Mouse (Mus musculus) urinary bladder, postnatal 36 days (tissue): ENCODE data around the gene Pebp1.
"Not testable (repeated sequence)": the region's sequence is repeated elsewhere in the genome, so short reads cannot be mapped to it uniquely, and the experiment has no call there.

ENCODE experiments used
- DNase-seq, 2 experiments: peaks; one replicate each; pipeline ENCODE4 v3.0.0; 2022; ENCODE audit warnings: low spot score in 2 of 2, mixed read lengths in 1 of 2

Pebp1 gene

GRCm38 (mm10) chr5:117286831-117287822, at the start of gene Pebp1:
Gene Pebp1, minus strand, starts transcription at chr5:117287625.
- DNase-seq = peak; percentile 93 to 97

- DNase-seq = peak; percentile 69 to 74
Measured at GRCm38 (mm10) chr5:117330457-117330856, 43.0 kb upstream of the Pebp1 start.

- DNase-seq = no peak
Measured at GRCm38 (mm10) chr5:117326408-117326807, 39.0 kb upstream of the Pebp1 start.

- no peak for DNase-seq
Measured at GRCm38 (mm10) chr5:117323751-117324150, 36.3 kb upstream of the Pebp1 start.

- DNase-seq = peak; percentile 74 to 75
Measured at GRCm38 (mm10) chr5:117318741-117319629, 31.6 kb upstream of the Pebp1 start, which contains the start of gene Vsig10. Gene Vsig10, plus strand, starts transcription at chr5:117319083.

GRCm38 (mm10) chr5:117314587-117315428, 27.4 kb upstream of the Pebp1 start:
- peak in 1 of 2 experiments; percentile 48 for DNase-seq

- DNase-seq = no peak
Measured at GRCm38 (mm10) chr5:117313909-117314308, 26.5 kb upstream of the Pebp1 start.

- peak; percentile 56 to 75 for DNase-seq
Measured at GRCm38 (mm10) chr5:117313420-117313819, 26.0 kb upstream of the Pebp1 start.

GRCm38 (mm10) chr5:117307699-117308098, 20.3 kb upstream of the Pebp1 start:
- peak; percentile 58 to 74 for DNase-seq

GRCm38 (mm10) chr5:117306826-117307225, 19.4 kb upstream of the Pebp1 start:
- DNase-seq = no peak

GRCm38 (mm10) chr5:117305754-117306153, 18.3 kb upstream of the Pebp1 start:
- DNase-seq = no peak

GRCm38 (mm10) chr5:117304947-117305346, 17.5 kb upstream of the Pebp1 start:
- peak; percentile 66 to 78 for DNase-seq

GRCm38 (mm10) chr5:117303691-117304579, 16.5 kb upstream of the Pebp1 start:
- no peak for DNase-seq

- DNase-seq = no peak
Measured at GRCm38 (mm10) chr5:117302899-117303298, 15.5 kb upstream of the Pebp1 start.

GRCm38 (mm10) chr5:117295011-117295410, 7.6 kb upstream of the Pebp1 start:
- DNase-seq = no peak

- DNase-seq = not testable (repeated sequence)
Measured at GRCm38 (mm10) chr5:117293776-117294175, 6.4 kb upstream of the Pebp1 start.

- DNase-seq = no peak
Measured at GRCm38 (mm10) chr5:117292547-117292946, 5.1 kb upstream of the Pebp1 start.

GRCm38 (mm10) chr5:117291312-117291711, 3.9 kb upstream of the Pebp1 start:
- DNase-seq = no peak

GRCm38 (mm10) chr5:117290081-117290480, 2.7 kb upstream of the Pebp1 start:
- DNase-seq = no peak

- no peak for DNase-seq
Measured at GRCm38 (mm10) chr5:117289646-117290045, 2.2 kb upstream of the Pebp1 start.
